Mouse (Mus musculus) bone marrow, adult 2 months (tissue): ENCODE data around the gene Acly.

Experiments
- CTCF ChIP-seq: fragments of 200-500 bp; IDR thresholded peaks from 2 replicates; pipeline ENCODE4 v1.5.1; 2011; ENCODE audit warnings: low read length, control low read depth; ENCODE audit not compliant: control insufficient read depth, insufficient read depth
- POLR2A ChIP-seq: fragments of 200-500 bp; IDR thresholded peaks from 2 replicates; pipeline ENCODE4 v1.6.1; 2011; ENCODE audit warnings: low read depth, mild to moderate bottlenecking, control low read depth, low read length, borderline replicate concordance; ENCODE audit not compliant: control insufficient read depth

DNA sequence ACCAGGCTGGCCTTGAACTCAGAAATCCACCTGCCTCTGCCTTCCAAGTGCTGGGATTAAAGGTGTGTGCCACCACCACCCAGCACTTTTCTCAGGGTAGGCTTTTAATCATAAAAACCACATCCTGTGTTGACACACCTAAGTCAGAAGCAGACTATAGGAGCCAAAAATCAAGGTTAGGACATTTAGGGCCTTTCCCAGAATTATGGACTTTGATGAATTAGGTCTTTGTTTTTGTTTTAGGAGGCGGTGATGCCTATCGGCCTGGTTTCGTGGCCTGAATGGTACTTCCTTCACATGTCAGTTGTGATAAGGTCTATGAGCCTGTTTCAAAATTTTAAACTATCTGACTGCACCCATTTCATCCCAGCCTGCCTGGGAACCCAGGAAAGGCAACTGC, 46.4 kb upstream of the Acly start:
- TF ChIP-seq POLR2A (no peak), CTCF (no peak)
